ENCODE assay signal across 8 mouse cellular contexts in the genomic region with DNA sequence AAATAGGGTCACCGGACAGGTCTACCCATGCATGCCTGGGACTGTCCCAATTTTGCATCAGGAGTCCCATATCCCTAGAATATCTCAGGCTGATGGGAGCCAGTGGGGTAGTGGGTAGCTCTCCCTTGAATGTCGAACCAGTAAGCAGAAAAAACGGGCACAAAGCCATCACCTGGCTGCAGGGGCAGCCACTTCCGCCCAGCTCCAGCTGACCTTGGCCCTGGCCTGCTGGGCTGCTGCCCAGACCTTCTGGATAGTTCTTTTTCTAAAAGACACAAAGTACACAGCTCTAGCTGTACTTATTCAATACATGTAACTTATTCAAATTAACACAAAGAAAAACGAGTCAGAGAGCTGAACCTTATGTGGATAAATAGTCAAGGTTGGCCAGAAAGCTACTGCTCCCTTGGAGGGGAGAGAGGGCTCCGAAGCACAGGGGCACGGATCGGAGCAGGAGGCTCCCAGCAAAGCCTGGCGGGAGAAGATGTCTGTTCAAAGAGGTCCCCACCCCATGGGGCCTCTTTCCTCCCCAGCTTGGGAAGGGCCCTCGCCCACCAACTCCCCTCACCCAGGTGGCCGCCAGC. TPM values are rescaled to one million over a fixed set of nuclear protein-coding genes. Genes with fewer than 3 reads are reported as not detected.
A peak's percentile ranks its signal among the peaks of the same experiment; 100 is the strongest.
DNase-seq lines count a peak whose midpoint lies in the region; ATAC-seq and TF ChIP-seq lines count a peak whose summit lies in the region.

No protein-coding gene starts in this region.

- H3K9ac ChIP-seq in liver, postnatal 0 days (replicated peaks): no peak overlapping the region; the same call in 1 of the 2 replicates

- peaks cover 8% of the 10 kb centered on the region; the same call in 1 of the 2 replicates for H3K4me1 ChIP-seq in liver, postnatal 0 days (ENCODE audit: insufficient read depth)

- 25% methylated on average over 11 of the region's 11 CpGs for WGBS in liver, postnatal 0 days (ENCODE audit: insufficient replicate concordance)

- DNase-seq in ovary, postnatal 36 days (ENCODE audit: low spot score): peak; percentile 59
- DNase-seq in ovary, postnatal 10 days (ENCODE audit: low spot score): no peak
- peak; percentile 95 to 97 for DNase-seq in cerebellum, postnatal 10 days
- peak; percentile 49 for DNase-seq in heart, adult 8-10 months (ENCODE audit: low spot score)
- peak; percentile 79 for DNase-seq in kidney, adult 18-20 months
- peak; percentile 54 for DNase-seq in liver, postnatal 0 days
- DNase-seq in frontal cortex, adult 2 months (ENCODE audit: extremely low spot score in 1 of 2, low spot score in 1 of 2): no peak
- DNase-seq in urinary bladder, postnatal 25 days (ENCODE audit: low spot score): no peak

- TF ChIP-seq CTCF in liver, postnatal 0 days (IDR thresholded peaks at IDR 0.05; ENCODE audit: low read depth): no peak

- TF ChIP-seq EP300 in liver, postnatal 0 days (IDR thresholded peaks at IDR 0.05; ENCODE audit: low read depth): no peak

- no peak overlapping the region for H3K4me3 ChIP-seq in liver, postnatal 0 days (ENCODE audit: low read depth, low read length)

- ATAC-seq in liver, postnatal 0 days: peak; percentile 56

- no peaks in the 10 kb centered on the region for H3K36me3 ChIP-seq in liver, postnatal 0 days (replicated peaks; ENCODE audit: insufficient read depth, low read length)

- H3K27me3 ChIP-seq in liver, postnatal 0 days (ENCODE audit: insufficient read depth, low read length): no peaks in the 10 kb centered on the region

- peak overlapping the region; percentile 43; the same call in 1 of the 2 replicates for H3K4me2 ChIP-seq in liver, postnatal 0 days (ENCODE audit: low read depth, low read length)

- H3K9me3 ChIP-seq in liver, postnatal 0 days (ENCODE audit: low read length): no peaks in the 10 kb centered on the region

- no peak overlapping the region for H3K27ac ChIP-seq in liver, postnatal 0 days (ENCODE audit: low read depth)

RNA-seq across cellular contexts. Expression of a gene that starts 36.4 kb away (rescaled TPM):
- total RNA-seq in heart, adult 8-10 months (2022): 10 to 100 TPM; 81.6 to 92.4 (median 84.5) TPM
- 3.1 and 3.4 TPM in 2 replicates for polyA plus RNA-seq in liver, postnatal 0 days (2015; fragmentation: Nextera tagmentation; extraction: Ambion mirVana)
- 115 and 145 TPM in 2 replicates for polyA plus RNA-seq in frontal cortex, adult 2 months (2012; rRNA removed)

Comparison
In these comparisons a context has a peak if more than half of its experiments do, and no peak if none do; other contexts are left out.
1. DNase-seq: peak in ovary, postnatal 36 days (single experiment), cerebellum, postnatal 10 days (2 of 2), heart, adult 8-10 months (single experiment), kidney, adult 18-20 months (single experiment) and liver, postnatal 0 days (single experiment); none in ovary, postnatal 10 days (single experiment), frontal cortex, adult 2 months (0 of 2) and urinary bladder, postnatal 25 days (single experiment).
2. RNA of a gene that starts 36.4 kb away (polyA plus RNA-seq): 115 to 145 TPM in frontal cortex, adult 2 months; 3.1 to 3.4 TPM in liver, postnatal 0 days; every median in the first group is over 10 times any median in the second.